Mouse (Mus musculus): Measurements from ENCODE around the gene Klhl26. TPM values are rescaled to one million over a fixed set of nuclear protein-coding genes. Genes with fewer than 3 reads are reported as not detected.

The Klhl26 gene
- total RNA-seq, 2 experiments from 2014 or later = 43.7 to 44.4 TPM

GRCm38 (mm10) chr8:70481908-70482307, 5.1 kb upstream of the Klhl26 start:
- DNase-seq (ENCODE audit: low spot score in 2 of 2) = peak in 1 of 2 experiments; percentile 54

- DNase-seq (ENCODE audit: low spot score in 2 of 2) = no peak
Measured at GRCm38 (mm10) chr8:70477269-70477982, 658 bp upstream of the Klhl26 start.

- DNase-seq (ENCODE audit: low spot score in 2 of 2) = no peak
Measured at GRCm38 (mm10) chr8:70471856-70472255, 4.9 kb downstream of the Klhl26 start.

DNA sequence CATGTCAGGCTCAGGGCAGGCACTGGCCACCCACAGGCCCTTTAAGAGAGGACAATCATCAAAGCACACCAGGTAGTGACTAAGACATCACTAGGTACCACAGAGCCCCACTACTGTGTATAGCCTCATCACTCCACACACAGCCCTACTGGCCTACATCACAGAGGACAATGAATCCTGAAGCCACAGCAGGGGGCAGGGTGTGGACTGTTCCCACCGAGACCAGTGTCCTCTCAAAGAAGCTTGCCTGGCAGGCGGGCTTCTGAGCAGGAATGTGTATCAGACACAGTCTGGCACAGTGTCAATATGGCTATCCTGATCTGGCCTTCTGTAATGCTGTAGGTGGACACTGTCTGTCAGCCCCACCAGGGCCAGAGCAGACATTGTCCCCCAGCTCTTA, 6.8 kb downstream of the Klhl26 start:
- DNase-seq (ENCODE audit: low spot score in 2 of 2) = no peak

- DNase-seq (ENCODE audit: low spot score in 2 of 2) = no peak
Measured at GRCm38 (mm10) chr8:70469295-70469916, 7.4 kb downstream of the Klhl26 start.

DNA sequence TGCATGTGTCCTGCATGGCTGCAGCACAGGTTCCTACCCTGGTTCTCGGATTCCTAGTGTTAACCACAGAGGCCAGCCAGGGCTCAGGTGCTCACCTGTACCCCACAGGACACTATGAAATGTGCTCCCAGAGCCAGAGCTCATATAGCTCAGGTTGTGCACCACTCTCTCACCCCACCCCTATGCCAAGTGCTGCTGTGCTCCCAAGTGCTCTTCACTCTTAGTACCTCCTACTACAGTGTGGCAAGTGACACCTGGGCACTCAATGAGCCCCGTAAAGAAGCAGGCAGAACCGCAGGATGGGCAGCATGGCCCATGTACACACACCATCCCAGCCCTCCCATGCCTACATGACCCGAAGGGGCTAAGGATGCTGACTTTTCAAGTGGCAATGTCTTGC, 8.0 kb downstream of the Klhl26 start:
- no peak for DNase-seq (ENCODE audit: low spot score in 2 of 2)

- no peak for DNase-seq (ENCODE audit: low spot score in 2 of 2)
Measured at GRCm38 (mm10) chr8:70467907-70468306, 8.9 kb downstream of the Klhl26 start.

DNA sequence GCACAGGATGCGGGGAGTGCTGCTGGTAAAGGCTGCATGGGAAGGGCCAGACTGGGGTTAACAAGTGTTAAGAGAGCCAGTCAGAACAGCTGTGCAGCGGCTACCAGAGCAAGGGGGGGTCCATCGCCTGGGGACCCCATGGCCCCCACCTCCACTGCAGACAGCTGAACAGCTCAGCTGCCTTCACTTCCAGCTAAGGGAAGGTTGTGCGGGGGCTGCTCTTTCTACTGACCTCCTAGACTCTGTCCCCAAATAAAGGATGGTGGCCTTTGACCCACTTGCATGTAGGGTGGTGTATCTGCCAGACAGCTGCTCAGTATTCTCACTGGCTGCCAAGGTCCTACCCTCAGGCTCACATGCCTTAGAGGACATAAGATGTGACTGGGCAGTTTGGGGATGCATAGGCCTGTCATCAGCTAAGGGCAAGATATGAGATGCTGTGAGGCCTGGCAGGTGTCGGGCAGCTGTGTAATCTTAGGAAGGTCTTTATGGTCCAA, 9.5 kb downstream of the Klhl26 start:
- no peak for DNase-seq (ENCODE audit: low spot score in 2 of 2)

- no peak for DNase-seq (ENCODE audit: low spot score in 2 of 2)
Measured at GRCm38 (mm10) chr8:70466771-70467170, 10.0 kb downstream of the Klhl26 start.

GRCm38 (mm10) chr8:70466305-70466704, 10.5 kb downstream of the Klhl26 start:
- DNase-seq (ENCODE audit: low spot score in 2 of 2) = no peak

DNA sequence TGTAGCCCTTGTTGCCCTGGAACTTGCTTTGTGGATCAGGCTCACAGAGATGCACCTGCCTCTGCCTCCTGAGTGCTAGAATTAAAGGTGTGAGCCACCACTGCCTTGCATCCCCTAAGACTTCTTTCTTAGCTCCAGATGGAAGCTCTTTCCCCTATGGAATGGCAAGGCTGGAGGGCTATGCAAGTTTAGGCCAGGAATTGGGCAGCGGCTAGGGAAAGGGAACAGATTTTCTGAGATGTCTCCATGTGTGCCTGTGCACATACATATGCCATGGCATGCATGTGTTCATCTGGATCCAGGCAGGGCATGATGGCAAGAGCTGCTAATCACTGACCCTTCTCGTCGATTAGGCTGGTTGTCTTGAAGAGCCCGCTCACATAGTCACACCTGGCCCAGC, 11.1 kb downstream of the Klhl26 start:
- DNase-seq (ENCODE audit: low spot score in 2 of 2) = no peak

DNA sequence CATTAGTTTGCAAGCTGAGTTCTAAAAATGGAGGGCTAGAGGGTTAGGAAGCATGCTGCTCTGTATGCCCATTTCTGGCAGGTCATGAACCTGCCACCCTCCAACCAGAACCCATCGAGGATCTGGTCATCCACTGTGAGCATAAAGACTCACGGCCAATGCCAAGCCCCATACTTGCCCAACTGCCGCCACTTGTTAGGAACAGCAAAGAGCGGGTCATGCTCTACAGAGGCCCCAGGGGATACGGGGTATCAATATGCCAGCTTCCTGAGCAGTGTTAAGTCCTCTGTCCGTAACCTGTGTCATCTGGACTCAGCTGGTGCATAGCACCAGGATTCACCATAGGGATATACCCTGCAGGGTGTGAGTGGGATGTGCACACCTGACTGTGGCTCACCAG, 12.6 kb downstream of the Klhl26 start:
- no peak for DNase-seq (ENCODE audit: low spot score in 2 of 2)

DNA sequence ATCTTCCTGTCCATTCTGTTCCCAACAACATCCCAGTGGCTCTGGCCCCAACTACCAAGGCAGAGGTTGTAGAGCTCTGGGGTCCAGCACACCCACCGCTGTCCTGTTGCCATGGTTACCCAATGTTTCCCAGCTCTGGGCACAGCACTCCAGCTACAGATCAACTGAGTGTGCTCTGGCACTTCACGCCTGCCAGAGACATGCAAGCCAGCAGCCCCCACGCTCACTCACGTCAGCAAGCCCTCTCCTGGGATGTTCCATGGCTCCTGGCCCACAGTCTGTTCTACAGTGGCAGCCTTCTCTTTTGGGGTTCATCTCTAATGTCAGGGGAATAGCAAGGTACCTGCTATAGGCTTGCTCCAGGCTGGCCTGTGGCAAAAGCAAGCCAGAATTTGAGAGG, 13.5 kb downstream of the Klhl26 start:
- DNase-seq (ENCODE audit: low spot score in 2 of 2) = peak; percentile 80 to 82

DNA sequence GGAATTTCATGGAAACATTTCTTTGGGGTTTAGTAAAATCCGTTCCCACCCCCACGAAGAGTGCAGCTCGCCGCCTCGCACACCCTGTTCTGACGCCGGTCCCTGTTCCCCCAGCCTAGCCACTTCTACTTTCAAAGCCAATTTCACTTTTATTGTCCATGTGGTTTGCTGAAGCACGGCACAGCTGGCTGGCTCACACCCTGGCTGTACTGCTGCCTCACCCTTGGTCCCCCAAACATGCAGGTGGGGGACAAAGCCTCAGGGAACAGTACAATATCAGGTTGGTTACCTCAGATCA, 14.3 kb downstream of the Klhl26 start:
- DNase-seq (ENCODE audit: low spot score in 2 of 2) = peak; percentile 48

- no peak for DNase-seq (ENCODE audit: low spot score in 2 of 2)
Measured at GRCm38 (mm10) chr8:70461765-70462515, 14.8 kb downstream of the Klhl26 start.

DNA sequence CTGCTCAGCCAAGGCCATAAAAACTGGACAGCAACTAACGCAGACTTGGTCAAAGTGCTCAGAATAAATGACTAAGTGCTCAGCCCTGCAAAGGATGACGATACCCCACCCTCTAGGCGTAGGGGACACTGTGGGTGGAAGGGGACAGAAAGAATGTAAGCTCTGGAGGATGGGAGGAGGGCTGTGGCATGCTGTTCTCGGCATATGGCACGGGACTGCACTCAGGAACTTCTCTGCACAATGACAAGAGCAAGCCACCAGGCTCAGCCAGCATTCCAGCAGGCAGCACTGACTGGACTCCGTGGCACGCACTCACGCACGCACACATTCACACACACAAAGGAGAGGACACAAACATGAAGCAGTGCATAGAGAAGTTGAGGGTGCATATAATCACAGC, 16.2 kb downstream of the Klhl26 start:
- no peak for DNase-seq (ENCODE audit: low spot score in 2 of 2)

- no peak for DNase-seq (ENCODE audit: low spot score in 2 of 2)
Measured at GRCm38 (mm10) chr8:70460199-70460598, 16.6 kb downstream of the Klhl26 start.

GRCm38 (mm10) chr8:70459636-70460035, 17.1 kb downstream of the Klhl26 start:
- DNase-seq (ENCODE audit: low spot score in 2 of 2) = no peak

DNA sequence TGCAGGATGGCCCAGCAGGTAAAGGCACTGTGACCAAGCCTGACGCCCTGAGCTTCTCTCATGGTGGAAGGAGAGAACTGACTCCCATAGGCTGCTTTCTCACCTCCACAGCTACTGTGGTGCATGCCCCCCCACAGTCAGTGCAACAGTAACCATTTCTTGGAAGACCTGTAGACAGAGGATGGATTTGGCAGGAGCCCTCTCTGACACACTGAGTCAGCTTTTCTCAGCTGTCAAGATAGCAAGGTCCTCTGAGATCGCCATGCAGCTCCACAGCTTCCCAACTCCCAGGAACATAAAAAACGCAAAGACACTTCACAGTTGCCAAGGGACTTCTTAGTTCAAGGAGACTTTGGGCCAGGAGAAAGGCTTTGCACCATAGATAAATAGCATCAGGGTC, 18.3 kb downstream of the Klhl26 start:
- DNase-seq (ENCODE audit: low spot score in 2 of 2) = no peak

DNA sequence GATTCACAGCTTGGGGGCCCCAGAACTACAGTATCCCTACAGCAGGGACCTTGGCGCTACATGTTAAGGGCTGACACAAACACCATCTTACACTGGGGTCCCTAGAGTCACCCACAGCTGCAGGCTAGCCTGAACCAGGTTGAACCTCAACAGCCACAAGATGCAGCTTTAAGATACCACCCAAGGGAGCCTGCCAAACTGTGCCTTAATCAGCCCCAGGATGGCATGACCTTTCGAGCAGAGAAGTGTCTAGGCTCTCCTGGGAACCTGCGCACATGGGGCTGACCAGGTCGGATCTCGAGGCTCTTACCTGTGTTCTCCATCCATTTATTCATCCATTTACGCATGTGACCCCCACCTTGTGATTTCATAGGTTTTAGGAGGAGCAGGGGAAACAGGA, 18.9 kb downstream of the Klhl26 start:
- DNase-seq (ENCODE audit: low spot score in 2 of 2) = no peak

GRCm38 (mm10) chr8:70456996-70457395, 19.8 kb downstream of the Klhl26 start:
- no peak for DNase-seq (ENCODE audit: low spot score in 2 of 2)

DNA sequence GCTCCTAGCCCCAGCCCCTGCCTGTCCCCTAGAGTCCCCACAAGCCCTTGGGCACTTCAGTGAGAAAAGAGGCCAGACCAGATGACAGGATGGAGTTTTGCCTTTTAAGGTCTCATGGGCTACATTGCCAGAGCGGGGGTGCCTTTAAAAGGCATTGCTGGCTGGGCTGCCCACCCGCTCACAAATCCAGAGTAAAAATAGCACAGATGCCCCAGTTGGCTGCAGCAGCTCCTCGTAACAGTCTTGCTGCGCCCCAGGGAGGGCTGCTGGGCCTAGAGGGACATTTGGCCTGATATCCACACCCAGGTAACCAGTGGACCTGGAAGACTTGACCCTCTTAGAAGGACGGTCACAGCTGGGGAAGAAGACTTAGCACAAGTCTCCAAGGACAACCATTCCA, 22.9 kb downstream of the Klhl26 start:
- peak; percentile 51 to 63 for DNase-seq (ENCODE audit: low spot score in 2 of 2)

Data from left cerebral cortex, adult 18-20 months (tissue).